Mouse (Mus musculus) activated CD4-positive, CD25-positive, alpha-beta regulatory T cell, adult 9 weeks (primary cell): Measurements from ENCODE around the gene Ccnf. TPM values are rescaled to one million over a fixed set of nuclear protein-coding genes. Genes with fewer than 3 reads are reported as not detected.

ENCODE experiments used
- polyA plus RNA-seq: library from polyadenylated mRNA; unstranded; fragments of 100-300 nt; shearing (Covaris generic); gene quantifications from one replicate; pipeline ENCODE4 v1.2.1, GENCODE M21; 2017

Gene Ccnf
- polyA plus RNA-seq, result 7.1 TPM

GRCm38 (mm10) chr17:24251320-24252069 lies at the start of gene Ccnf:
Gene Ccnf, minus strand, starts transcription at chr17:24251484.

GRCm38 (mm10) chr17:24220435-24221411 lies 30.6 kb downstream of the Ccnf start, which contains the start of gene Tedc2:
Gene Tedc2, minus strand, starts transcription at chr17:24220851.

GRCm38 (mm10) chr17:24209043-24209915 lies 42.0 kb downstream of the Ccnf start, which contains the start of gene Ntn3:
Gene Ntn3, minus strand, starts transcription at chr17:24209531.

DNA sequence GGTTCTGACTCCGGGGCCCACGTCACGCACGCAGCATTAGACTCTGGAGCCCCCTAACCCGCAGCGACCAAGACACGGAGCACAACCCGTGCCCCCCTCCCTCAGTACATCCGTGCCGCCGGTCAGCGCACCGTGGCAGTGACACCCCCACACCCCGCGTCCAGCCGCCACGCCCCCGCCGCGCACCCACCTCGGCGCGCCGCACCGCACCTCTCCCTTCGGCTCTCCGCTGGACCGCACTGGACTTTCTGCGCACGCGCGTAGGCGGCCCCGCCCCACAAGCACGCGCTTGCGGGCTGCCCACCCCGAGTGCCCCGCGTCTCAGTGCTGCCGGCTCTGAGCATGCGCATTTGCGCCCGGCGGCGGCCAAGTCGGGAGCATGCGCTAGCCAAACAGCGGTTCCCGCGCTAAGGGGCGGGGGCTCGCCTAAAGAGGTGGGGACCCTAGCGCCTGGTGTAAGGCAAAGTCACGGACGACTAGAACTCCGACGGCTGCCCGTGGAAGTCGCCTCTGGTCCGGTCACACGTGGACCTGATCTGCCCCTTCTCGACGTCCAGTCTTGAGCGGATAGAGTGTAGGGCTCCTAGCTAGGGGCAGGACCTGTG lies 45.9 kb downstream of the Ccnf start, which contains the start of gene Tbc1d24:
TSS of gene Tbc1d24 (minus strand) at position 279 of the 605 bp plus-strand sequence.

Other genes starting within 250 kb of the Ccnf start
- gene Prss27, start 213.3 kb downstream of the Ccnf start, polyA plus RNA-seq, result 0.88 TPM
- gene Kctd5, start 178.0 kb downstream of the Ccnf start, polyA plus RNA-seq, result 8.6 TPM
- gene Pdpk1, start 100.6 kb downstream of the Ccnf start, polyA plus RNA-seq, result 59.4 TPM
- 43.3 TPM for gene Amdhd2, start 87.7 kb downstream of the Ccnf start, polyA plus RNA-seq
- gene Atp6v0c, start 81.8 kb downstream of the Ccnf start, polyA plus RNA-seq, result 362 TPM
- gene Tbc1d24, start 45.9 kb downstream of the Ccnf start, polyA plus RNA-seq, result 1.1 TPM
- not detected for gene Ntn3, start 42.0 kb downstream of the Ccnf start, polyA plus RNA-seq
- gene Tedc2, start 30.6 kb downstream of the Ccnf start, polyA plus RNA-seq, result 5.1 TPM
- 0.39 TPM for gene Abca17, start 99.6 kb upstream of the Ccnf start, polyA plus RNA-seq
- 41.4 TPM for gene Abca3, start 100.5 kb upstream of the Ccnf start, polyA plus RNA-seq
- gene Rnps1, start 163.1 kb upstream of the Ccnf start, polyA plus RNA-seq, result 194 TPM
- gene Eci1, start 175.2 kb upstream of the Ccnf start, polyA plus RNA-seq, result 90.8 TPM
- 5.3 TPM for gene Dnase1l2, start 191.6 kb upstream of the Ccnf start, polyA plus RNA-seq
- gene E4f1, start 218.8 kb upstream of the Ccnf start, polyA plus RNA-seq, result 70.7 TPM
- 3.8 TPM for gene Pgp, start 218.9 kb upstream of the Ccnf start, polyA plus RNA-seq
- not detected for gene Bricd5, start 222.4 kb upstream of the Ccnf start, polyA plus RNA-seq
- 28.4 TPM for gene Mlst8, start 227.6 kb upstream of the Ccnf start, polyA plus RNA-seq
- 0.11 TPM for gene Caskin1, start 237.1 kb upstream of the Ccnf start, polyA plus RNA-seq